Mouse (Mus musculus) thymus, adult 18-20 months (tissue): ENCODE results near the gene Fgfbp1.

Source experiments
- DNase-seq, 2 experiments: peaks; one replicate each; pipeline ENCODE4 v3.0.0; 2022; ENCODE audit warnings: mixed read lengths in 2 of 2

The Fgfbp1 gene

GRCm38 (mm10) chr5:43981620-43982019, at the start of gene Fgfbp1:
TSS of gene Fgfbp1 (minus strand) at chr5:43981779.
- no peak for DNase-seq

GRCm38 (mm10) chr5:43998295-43998989, 16.9 kb upstream of the Fgfbp1 start:
- DNase-seq, result no peak

- DNase-seq, result no peak
Observed at GRCm38 (mm10) chr5:43997626-43998025, 16.0 kb upstream of the Fgfbp1 start.

- DNase-seq, result no peak
Observed at GRCm38 (mm10) chr5:43996162-43996561, 14.6 kb upstream of the Fgfbp1 start.

- no peak for DNase-seq
Observed at GRCm38 (mm10) chr5:43994981-43995380, 13.4 kb upstream of the Fgfbp1 start.

GRCm38 (mm10) chr5:43990316-43990715, 8.7 kb upstream of the Fgfbp1 start:
- DNase-seq, result peak; percentile 10 to 44

GRCm38 (mm10) chr5:43989017-43989416, 7.4 kb upstream of the Fgfbp1 start:
- DNase-seq, result no peak

- no peak for DNase-seq
Observed at GRCm38 (mm10) chr5:43986212-43986611, 4.6 kb upstream of the Fgfbp1 start.

GRCm38 (mm10) chr5:43982896-43983295, 1.3 kb upstream of the Fgfbp1 start:
- no peak for DNase-seq

GRCm38 (mm10) chr5:43980397-43980796, 1.2 kb downstream of the Fgfbp1 start:
- no peak for DNase-seq

- no peak for DNase-seq
Observed at GRCm38 (mm10) chr5:43976821-43977561, 4.6 kb downstream of the Fgfbp1 start.

GRCm38 (mm10) chr5:43974166-43974565, 7.4 kb downstream of the Fgfbp1 start:
- no peak for DNase-seq

- peak; percentile 11 to 39 for DNase-seq
Observed at GRCm38 (mm10) chr5:43971156-43971555, 10.4 kb downstream of the Fgfbp1 start.

GRCm38 (mm10) chr5:43970532-43970931, 11.0 kb downstream of the Fgfbp1 start:
- no peak for DNase-seq

- no peak for DNase-seq
Observed at GRCm38 (mm10) chr5:43968634-43969033, 12.9 kb downstream of the Fgfbp1 start.

GRCm38 (mm10) chr5:43961056-43961455, 20.5 kb downstream of the Fgfbp1 start:
- DNase-seq, result no peak

GRCm38 (mm10) chr5:43959884-43960440, 21.6 kb downstream of the Fgfbp1 start:
- DNase-seq, result no peak

GRCm38 (mm10) chr5:43953241-43953640, 28.3 kb downstream of the Fgfbp1 start:
- DNase-seq, result no peak

GRCm38 (mm10) chr5:43948748-43949275, 32.8 kb downstream of the Fgfbp1 start:
- peak; percentile 24 to 28 for DNase-seq

GRCm38 (mm10) chr5:43948111-43948743, 33.4 kb downstream of the Fgfbp1 start:
- peak; percentile 69 to 82 for DNase-seq

- DNase-seq, result no peak
Observed at GRCm38 (mm10) chr5:43947330-43947977, 34.1 kb downstream of the Fgfbp1 start.

- DNase-seq, result no peak
Observed at GRCm38 (mm10) chr5:43933269-43933668, 48.3 kb downstream of the Fgfbp1 start.
